Mouse (Mus musculus) cerebellum, adult 9-10 months (tissue): Measurements from ENCODE around the gene Ankmy1.

Experiments
- DNase-seq: peaks from one replicate; pipeline ENCODE4 v3.0.0; 2022

Ankmy1 gene

GRCm38 (mm10) chr1:92872666-92873065, 30.0 kb downstream of the Ankmy1 start:
- no peak for DNase-seq

- DNase-seq, result no peak
Observed at GRCm38 (mm10) chr1:92869985-92870384, 32.7 kb downstream of the Ankmy1 start.

GRCm38 (mm10) chr1:92866170-92866569, 36.5 kb downstream of the Ankmy1 start:
- no peak for DNase-seq

- DNase-seq, result no peak
Observed at GRCm38 (mm10) chr1:92863268-92863667, 39.4 kb downstream of the Ankmy1 start.

- no peak for DNase-seq
Observed at GRCm38 (mm10) chr1:92861503-92861902, 41.2 kb downstream of the Ankmy1 start.

GRCm38 (mm10) chr1:92852450-92852849, 50.3 kb downstream of the Ankmy1 start:
- DNase-seq, result no peak

GRCm38 (mm10) chr1:92849938-92850574, 52.6 kb downstream of the Ankmy1 start:
- no peak for DNase-seq

- no peak for DNase-seq
Observed at GRCm38 (mm10) chr1:92849491-92849890, 53.2 kb downstream of the Ankmy1 start.

GRCm38 (mm10) chr1:92847873-92848839, 54.5 kb downstream of the Ankmy1 start:
- no peak for DNase-seq

- no peak for DNase-seq
Observed at GRCm38 (mm10) chr1:92845889-92846288, 56.8 kb downstream of the Ankmy1 start.

- DNase-seq, result no peak
Observed at GRCm38 (mm10) chr1:92841427-92841826, 61.3 kb downstream of the Ankmy1 start.

GRCm38 (mm10) chr1:92840231-92840890, 62.3 kb downstream of the Ankmy1 start:
- DNase-seq, result peak; percentile 72

GRCm38 (mm10) chr1:92839211-92839610, 63.5 kb downstream of the Ankmy1 start:
- DNase-seq, result peak; percentile 48

- DNase-seq, result peak; percentile 79
Observed at GRCm38 (mm10) chr1:92837931-92838833, 64.5 kb downstream of the Ankmy1 start.

GRCm38 (mm10) chr1:92833987-92834706, 68.6 kb downstream of the Ankmy1 start:
- DNase-seq, result peak; percentile 91

- DNase-seq, result peak; percentile 73
Observed at GRCm38 (mm10) chr1:92832011-92833010, 70.4 kb downstream of the Ankmy1 start.

- peak; percentile 96 for DNase-seq
Observed at GRCm38 (mm10) chr1:92831188-92832001, 71.3 kb downstream of the Ankmy1 start, which contains the start of gene Gpc1. Gene Gpc1, plus strand, starts transcription at chr1:92831645.

- DNase-seq, result peak; percentile 65
Observed at GRCm38 (mm10) chr1:92830626-92831187, 72.0 kb downstream of the Ankmy1 start.

GRCm38 (mm10) chr1:92815756-92816294, 86.9 kb downstream of the Ankmy1 start:
- no peak for DNase-seq
